ENCODE assay signal across 8 mouse cellular contexts in genomic region chr5:110779276-110779997, GRCm38 (mm10). TPM values are rescaled to one million over a fixed set of nuclear protein-coding genes. Genes with fewer than 3 reads are reported as not detected.
DNase-seq lines count a peak whose midpoint lies in the region; ATAC-seq lines count a peak whose summit lies in the region.

No protein-coding gene starts in this region.

- H3K36me3 ChIP-seq in lung, embryonic 15.5 days = peaks cover 26% of the 10 kb centered on the region
- peaks cover 51% of the 10 kb centered on the region for H3K36me3 ChIP-seq in limb, embryonic 10.5 days
- H3K36me3 ChIP-seq in neural tube, embryonic 13.5 days = peaks cover 37% of the 10 kb centered on the region

- ATAC-seq in lung, embryonic 15.5 days (ENCODE audit: borderline replicate concordance, extremely low read depth, low FRiP score, low TSS enrichment) = no peak
- ATAC-seq in neural tube, embryonic 13.5 days (ENCODE audit: low read depth) = no peak
- no peak for ATAC-seq in monocyte, adult 5-6 weeks (replicated peaks; ENCODE audit: insufficient number of reproducible peaks, low FRiP score, low TSS enrichment, poor library complexity, severe bottlenecking)

- H3K4me3 ChIP-seq in lung, embryonic 15.5 days = peak overlapping the region; percentile 75
- H3K4me3 ChIP-seq in limb, embryonic 10.5 days = peak overlapping the region; percentile 90
- peak overlapping the region; percentile 72 for H3K4me3 ChIP-seq in neural tube, embryonic 13.5 days

- no peak overlapping the region for H3K27ac ChIP-seq in lung, embryonic 15.5 days
- H3K27ac ChIP-seq in limb, embryonic 10.5 days = peak overlapping the region; percentile 89
- H3K27ac ChIP-seq in neural tube, embryonic 13.5 days (replicated peaks) = no peak overlapping the region

- H3K9me3 ChIP-seq in lung, embryonic 15.5 days = no peaks in the 10 kb centered on the region
- no peaks in the 10 kb centered on the region for H3K9me3 ChIP-seq in limb, embryonic 10.5 days (replicated peaks)
- H3K9me3 ChIP-seq in neural tube, embryonic 13.5 days = no peaks in the 10 kb centered on the region

- 12% methylated on average over 15 of the region's 15 CpGs for WGBS in lung, embryonic 15.5 days
- WGBS in limb, embryonic 10.5 days = 20% methylated on average over 15 of the region's 15 CpGs
- 21% methylated on average over 15 of the region's 15 CpGs for WGBS in neural tube, embryonic 13.5 days

- no peaks in the 10 kb centered on the region for H3K27me3 ChIP-seq in lung, embryonic 15.5 days
- H3K27me3 ChIP-seq in limb, embryonic 10.5 days (ENCODE audit: low read depth, poor library complexity, severe bottlenecking) = no peaks in the 10 kb centered on the region
- H3K27me3 ChIP-seq in neural tube, embryonic 13.5 days = no peaks in the 10 kb centered on the region

- DNase-seq in adrenal gland, adult 2 months = peak; percentile 41
- DNase-seq in adrenal gland, postnatal 4 days (ENCODE audit: low spot score in 2 of 2) = no peak
- DNase-seq in lung, postnatal 25 days (ENCODE audit: low spot score) = no peak
- DNase-seq in limb, embryonic 10.5 days (ENCODE audit: low spot score) = no peak
- no peak for DNase-seq in right cerebral cortex, adult 2 months (ENCODE audit: low spot score in 2 of 2)

- H3K4me2 ChIP-seq in lung, embryonic 15.5 days = peak overlapping the region; percentile 86
- H3K4me2 ChIP-seq in neural tube, embryonic 13.5 days = peak overlapping the region; percentile 95

- H3K9ac ChIP-seq in lung, embryonic 15.5 days = peak overlapping the region; percentile 81
- H3K9ac ChIP-seq in neural tube, embryonic 13.5 days = peak overlapping the region; percentile 85

- peaks cover 16% of the 10 kb centered on the region for H3K4me1 ChIP-seq in lung, embryonic 15.5 days
- H3K4me1 ChIP-seq in limb, embryonic 10.5 days = peaks cover 19% of the 10 kb centered on the region
- peaks cover 28% of the 10 kb centered on the region for H3K4me1 ChIP-seq in neural tube, embryonic 13.5 days (replicated peaks)

RNA-seq across cellular contexts. Expression of gene Pus1, which starts 1.0 kb away (rescaled TPM):
- total RNA-seq in adrenal gland, adult 2 months (2021) = 10 to 100 TPM; 37.0 to 54.3 TPM
- 23.1 and 29.4 TPM in 2 replicates for polyA plus RNA-seq in adrenal gland, adult 2 months (2012; rRNA removed)
- 10 to 100 TPM; 40.2 to 47.2 TPM for total RNA-seq in adrenal gland, postnatal 4 days (2021)
- 35.1 and 36.0 TPM in 2 replicates for polyA plus RNA-seq in lung, embryonic 15.5 days (2015; fragmentation: Nextera tagmentation; extraction: Ambion mirVana)
- polyA plus RNA-seq in limb, embryonic 10.5 days (2016; fragmentation: Nextera tagmentation; extraction: Ambion mirVana) = 44.2 and 58.7 TPM in 2 replicates
- polyA plus RNA-seq in neural tube, embryonic 13.5 days (2015; fragmentation: Nextera tagmentation; extraction: Ambion mirVana) = 19.4 and 21.0 TPM in 2 replicates
- 26.3 to 29.9 TPM (median 28.8 TPM) in 3 replicates for total RNA-seq in monocyte, adult 5-6 weeks (2017)

RNA-seq across cellular contexts. Expression of gene Ep400, which starts 8.9 kb away (rescaled TPM):
- 10 to 100 TPM; 69.1 to 90.6 TPM for total RNA-seq in adrenal gland, adult 2 months (2021)
- polyA plus RNA-seq in adrenal gland, adult 2 months (2012; rRNA removed) = 68.3 and 74.6 TPM in 2 replicates
- total RNA-seq in adrenal gland, postnatal 4 days (2021) = 100 to 1,000 TPM in 1 of 2 experiments, 10 to 100 TPM in 1; 93.2 to 114 TPM
- polyA plus RNA-seq in lung, embryonic 15.5 days (2015; fragmentation: Nextera tagmentation; extraction: Ambion mirVana) = 38.8 and 46.5 TPM in 2 replicates
- 60.8 and 64.0 TPM in 2 replicates for polyA plus RNA-seq in limb, embryonic 10.5 days (2016; fragmentation: Nextera tagmentation; extraction: Ambion mirVana)
- 48.4 and 53.0 TPM in 2 replicates for polyA plus RNA-seq in neural tube, embryonic 13.5 days (2015; fragmentation: Nextera tagmentation; extraction: Ambion mirVana)
- 73.3 to 97.0 TPM (median 81.0 TPM) in 3 replicates for total RNA-seq in monocyte, adult 5-6 weeks (2017)

RNA-seq across cellular contexts. Expression of gene Ulk1, which starts 30.5 kb away (rescaled TPM):
- 10 to 100 TPM; 38.1 to 49.7 TPM for total RNA-seq in adrenal gland, adult 2 months (2021)
- 71.4 and 95.4 TPM in 2 replicates for polyA plus RNA-seq in adrenal gland, adult 2 months (2012; rRNA removed)
- 10 to 100 TPM; 59.5 to 64.8 TPM for total RNA-seq in adrenal gland, postnatal 4 days (2021)
- 19.1 and 19.7 TPM in 2 replicates for polyA plus RNA-seq in lung, embryonic 15.5 days (2015; fragmentation: Nextera tagmentation; extraction: Ambion mirVana)
- 27.5 and 32.2 TPM in 2 replicates for polyA plus RNA-seq in limb, embryonic 10.5 days (2016; fragmentation: Nextera tagmentation; extraction: Ambion mirVana)
- polyA plus RNA-seq in neural tube, embryonic 13.5 days (2015; fragmentation: Nextera tagmentation; extraction: Ambion mirVana) = 30.3 and 33.1 TPM in 2 replicates
- 12.3 to 43.3 TPM (median 17.1 TPM) in 3 replicates for total RNA-seq in monocyte, adult 5-6 weeks (2017)
